Mouse (Mus musculus) left cerebral cortex, adult 18-20 months (tissue): ENCODE measurements around the gene Insm1. TPM values are rescaled to one million over a fixed set of nuclear protein-coding genes. Genes with fewer than 3 reads are reported as not detected.

Source experiments
- DNase-seq, 2 experiments: peaks; one replicate each; pipeline ENCODE4 v3.0.0; 2021 to 2022; ENCODE audit warnings: low spot score in 2 of 2, mixed read lengths in 1 of 2
- total RNA-seq, 2 experiments: library from RNA; stranded (reverse); gene quantifications; 2 replicates each; pipeline ENCODE4 v1.2.3; 2021

The Insm1 gene
- total RNA-seq, 2 experiments from 2014 or later = 6.7 to 7.0 TPM

- DNase-seq = no peak
Measured at GRCm38 (mm10) chr2:146259787-146260560, 38.3 kb downstream of the Insm1 start.

- DNase-seq = no peak
Measured at GRCm38 (mm10) chr2:146261146-146261545, 39.4 kb downstream of the Insm1 start.

- DNase-seq = no peak
Measured at GRCm38 (mm10) chr2:146262215-146262614, 40.5 kb downstream of the Insm1 start.

GRCm38 (mm10) chr2:146262966-146263365, 41.2 kb downstream of the Insm1 start:
- no peak for DNase-seq

GRCm38 (mm10) chr2:146265045-146265444, 43.3 kb downstream of the Insm1 start:
- DNase-seq = no peak

GRCm38 (mm10) chr2:146266539-146266938, 44.8 kb downstream of the Insm1 start:
- DNase-seq = no peak
